Mouse (Mus musculus) liver, embryonic 14.5 days (tissue): ENCODE measurements around the gene Txn1.

Source experiments
- CTCF ChIP-seq: IDR thresholded peaks from 2 replicates; pipeline ENCODE4 v1.5.1; 2016; ENCODE audit warnings: antibody characterized with exemption, low read depth, control low read depth
- EP300 ChIP-seq: IDR thresholded peaks from 2 replicates; pipeline ENCODE4 v1.6.1; 2016; ENCODE audit warnings: antibody characterized with exemption, low read depth

DNA sequence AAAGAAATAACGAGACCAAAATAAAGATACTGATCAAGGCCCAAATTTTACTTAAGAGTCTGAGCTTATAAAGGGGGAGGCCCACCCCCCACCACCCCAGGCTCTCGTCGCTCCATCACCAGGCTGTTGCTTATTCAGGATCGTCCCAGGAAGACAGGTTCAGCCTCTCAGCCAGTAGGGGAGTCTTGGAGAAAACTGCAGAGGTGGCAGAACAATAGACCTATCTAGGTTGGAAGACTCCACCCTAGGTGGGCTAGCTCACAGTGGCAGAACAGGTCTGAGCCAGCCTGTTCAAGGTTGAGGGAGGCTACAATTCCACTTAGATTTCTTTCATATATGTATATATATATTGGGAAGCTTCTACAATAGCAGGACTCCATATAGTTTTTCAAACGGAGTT, 22.0 kb downstream of the Txn1 start:
- TF ChIP-seq EP300 (no peak), CTCF (no peak)
